Mouse (Mus musculus) kidney, postnatal 14 days (tissue): ENCODE data around the gene Nxpe4.

Experiments
- DNase-seq: peaks from one replicate; pipeline ENCODE4 v3.0.0; 2022; ENCODE audit warnings: mixed read lengths

Nxpe4 gene

GRCm38 (mm10) chr9:48241791-48242190, 80.0 kb downstream of the Nxpe4 start:
- DNase-seq, result no peak

DNA sequence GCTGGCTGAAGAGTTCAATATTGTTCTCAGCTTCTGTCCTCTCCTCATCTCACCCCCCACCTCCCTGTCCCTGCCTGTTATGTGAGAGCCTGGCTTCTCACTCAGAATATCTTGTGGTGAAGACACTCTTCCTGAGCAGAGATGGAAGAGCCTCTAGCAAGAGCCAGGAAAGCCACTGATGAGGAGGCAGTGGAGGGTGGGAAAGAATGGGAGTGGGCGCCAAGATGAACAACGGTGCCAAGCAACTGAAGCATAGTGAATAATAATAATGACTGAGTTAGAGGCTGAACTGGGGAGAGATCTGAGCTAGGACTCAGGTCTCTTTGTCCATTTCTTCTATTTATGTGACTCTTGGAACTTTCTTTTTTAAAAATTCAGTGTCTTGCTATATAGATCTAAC, 80.9 kb downstream of the Nxpe4 start:
- DNase-seq, result no peak

DNA sequence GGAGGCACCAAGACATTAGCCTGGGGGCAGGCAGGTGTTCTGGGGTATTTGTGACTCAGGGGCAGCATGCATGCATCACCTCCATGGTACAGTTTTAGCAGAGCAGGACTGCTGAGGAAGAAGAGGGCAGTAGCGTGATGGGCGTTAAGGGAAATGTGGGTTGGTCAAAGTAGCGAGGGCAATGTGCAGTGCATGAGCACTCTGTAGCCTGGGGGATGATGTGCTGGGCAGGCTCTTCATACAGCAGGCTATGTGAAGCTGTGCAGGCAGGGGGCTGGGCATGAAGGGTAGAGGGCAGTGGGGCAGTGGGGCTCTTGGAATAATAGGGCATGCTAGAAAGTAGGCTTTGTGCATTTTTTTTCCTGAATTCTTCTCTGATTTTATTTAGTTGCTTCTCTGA, 82.4 kb downstream of the Nxpe4 start:
- no peak for DNase-seq

GRCm38 (mm10) chr9:48245525-48245924, 83.7 kb downstream of the Nxpe4 start:
- DNase-seq, result no peak

GRCm38 (mm10) chr9:48247276-48247675, 85.5 kb downstream of the Nxpe4 start:
- DNase-seq, result no peak

DNA sequence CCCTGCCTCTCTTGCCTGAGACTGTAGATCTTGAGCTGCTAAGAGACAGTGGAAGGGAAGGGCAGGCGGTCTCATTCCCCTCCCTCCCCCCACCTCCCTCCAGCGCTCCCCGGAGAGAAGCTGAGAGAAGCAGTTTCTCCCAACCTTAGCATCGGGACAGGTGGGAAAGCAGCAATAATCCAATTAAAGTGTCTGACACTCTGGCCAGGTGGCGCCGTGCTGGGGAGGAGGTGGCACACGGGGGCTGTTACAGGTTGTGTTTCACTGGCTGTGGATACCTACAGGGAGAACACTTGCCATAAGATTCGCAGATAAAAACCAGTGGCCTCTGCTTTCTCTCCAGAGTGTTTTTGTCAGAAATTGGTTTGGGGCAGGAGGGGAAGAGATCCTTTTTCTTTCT, 90.4 kb downstream of the Nxpe4 start:
- DNase-seq, result no peak

DNA sequence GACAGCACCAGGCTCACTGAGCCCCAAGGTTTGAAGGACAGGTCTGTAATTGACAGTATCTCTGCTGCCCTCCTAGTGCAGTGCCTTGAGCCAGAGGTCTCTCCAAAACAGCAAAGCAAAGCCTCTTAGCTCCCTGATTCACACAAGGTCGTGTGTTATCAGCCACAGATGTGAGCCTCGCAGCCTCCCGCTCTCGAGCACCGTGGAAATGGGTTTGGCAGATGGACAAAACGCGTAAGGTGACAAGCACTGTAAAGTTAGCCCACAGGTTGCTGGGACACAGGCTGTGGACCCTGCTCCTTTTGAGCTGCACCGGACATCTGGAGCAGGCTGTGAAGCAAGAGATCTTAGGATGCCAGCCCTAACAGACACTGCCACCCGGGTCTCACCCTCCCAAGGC, 95.2 kb downstream of the Nxpe4 start:
- no peak for DNase-seq

- DNase-seq, result peak; percentile 29
These were observed 96.1 kb downstream of the Nxpe4 start for GRCm38 (mm10) chr9:48257741-48258423.

- no peak for DNase-seq
These were observed 102.8 kb downstream of the Nxpe4 start for GRCm38 (mm10) chr9:48264616-48265015.

DNA sequence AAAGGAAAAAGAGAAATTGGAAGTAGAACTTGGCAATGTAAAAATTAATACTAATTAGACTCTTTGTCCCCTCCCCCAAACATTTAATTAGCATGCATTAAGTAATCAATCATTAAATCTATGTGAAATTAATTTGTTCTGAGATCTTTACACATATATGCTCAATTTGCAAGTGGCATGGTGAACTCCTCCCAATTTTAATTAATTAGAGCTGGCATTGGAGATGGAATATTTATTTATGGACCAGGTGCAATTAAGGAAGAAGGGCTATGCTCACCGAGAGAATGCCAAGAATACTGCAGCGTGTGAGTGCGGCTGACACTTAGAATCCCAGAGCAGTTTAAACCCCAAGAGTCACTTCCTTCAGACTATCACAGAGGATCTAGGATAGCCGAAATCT, 103.7 kb downstream of the Nxpe4 start:
- DNase-seq, result no peak

GRCm38 (mm10) chr9:48266286-48267027, 104.6 kb downstream of the Nxpe4 start:
- DNase-seq, result peak; percentile 80

DNA sequence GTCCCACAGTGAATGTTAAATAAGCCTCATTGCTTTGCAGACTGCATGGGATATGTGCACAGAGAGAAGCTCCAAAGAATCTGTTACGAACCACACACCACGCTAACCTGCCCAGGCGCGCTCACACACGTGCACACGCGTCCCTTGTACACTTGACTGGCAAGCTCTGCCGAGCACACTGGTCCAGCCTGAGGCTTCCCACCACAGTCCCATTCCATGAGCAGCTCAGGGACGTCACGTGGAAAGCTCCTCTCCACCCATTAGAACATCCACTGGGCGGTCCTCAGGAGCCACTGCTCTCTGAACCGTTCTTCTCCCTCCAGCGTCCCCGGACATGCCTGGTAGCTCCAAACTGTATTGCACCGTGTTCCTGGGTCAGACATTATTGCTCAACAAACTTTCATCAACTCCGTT, 105.2 kb downstream of the Nxpe4 start:
- DNase-seq, result peak; percentile 62

DNA sequence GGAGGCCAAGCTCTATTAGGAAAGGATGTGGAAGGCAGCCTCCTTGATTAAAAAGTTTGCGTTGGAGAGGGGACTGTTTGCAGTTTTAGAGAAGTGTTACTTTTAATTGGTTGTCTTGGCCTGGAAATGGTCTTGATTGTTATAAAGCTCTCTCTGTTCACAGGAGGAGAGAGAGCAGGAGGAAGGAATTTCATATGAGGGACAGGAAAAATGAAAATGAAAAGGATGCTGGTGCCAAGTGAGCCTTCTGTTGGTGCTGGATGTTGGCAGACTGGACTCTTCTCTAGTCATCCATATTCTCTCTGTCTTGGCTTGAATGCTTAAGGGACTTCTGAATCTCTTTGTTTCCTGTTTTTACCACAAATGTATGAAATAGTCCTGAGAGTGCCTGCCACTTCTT, 106.1 kb downstream of the Nxpe4 start:
- DNase-seq, result no peak

GRCm38 (mm10) chr9:48276831-48277230, 115.0 kb downstream of the Nxpe4 start:
- DNase-seq, result no peak

DNA sequence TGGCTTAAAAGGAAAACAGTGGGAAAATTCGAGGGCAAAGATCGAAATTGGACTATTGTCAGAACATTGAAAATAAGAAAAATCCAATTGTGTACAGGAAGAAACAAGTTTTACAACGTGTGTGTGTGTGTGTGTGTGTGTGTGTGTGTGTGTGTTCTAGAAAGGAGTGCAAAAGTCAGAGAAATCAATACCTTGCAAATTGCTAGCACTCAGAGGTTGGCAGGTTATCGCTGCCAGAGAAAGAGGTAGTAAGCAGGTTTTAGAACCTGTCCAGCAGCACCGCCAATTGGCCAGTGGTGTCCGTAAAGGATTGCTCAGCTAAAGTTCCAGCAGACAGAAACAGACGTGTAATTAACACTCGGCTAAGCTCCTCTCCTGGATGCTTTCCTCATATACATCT, 122.4 kb downstream of the Nxpe4 start:
- DNase-seq, result no peak

GRCm38 (mm10) chr9:48290281-48290680, 128.5 kb downstream of the Nxpe4 start:
- DNase-seq, result no peak

DNA sequence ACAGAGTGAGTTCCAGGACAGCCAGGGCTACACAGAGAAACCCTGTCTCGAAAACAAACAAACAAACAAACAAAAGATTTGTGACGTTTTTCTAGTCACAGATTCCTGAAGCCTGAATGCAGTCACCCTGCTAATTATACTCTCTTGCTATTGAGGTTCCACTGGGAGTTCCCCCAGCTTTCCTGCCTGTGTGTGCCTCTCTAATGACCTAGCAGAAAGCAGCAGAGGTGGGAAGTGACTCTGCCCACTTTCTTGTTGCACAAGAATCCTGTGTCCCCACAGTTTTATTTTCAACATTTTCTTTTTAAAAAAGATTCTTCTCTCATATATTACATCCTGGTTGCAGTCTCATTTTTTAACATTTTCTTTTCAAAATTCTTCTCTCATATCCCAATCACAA, 132.9 kb downstream of the Nxpe4 start:
- no peak for DNase-seq

GRCm38 (mm10) chr9:48298983-48299382, 137.2 kb downstream of the Nxpe4 start:
- DNase-seq, result no peak

GRCm38 (mm10) chr9:48303564-48303963, 141.7 kb downstream of the Nxpe4 start:
- peak; percentile 35 for DNase-seq

DNA sequence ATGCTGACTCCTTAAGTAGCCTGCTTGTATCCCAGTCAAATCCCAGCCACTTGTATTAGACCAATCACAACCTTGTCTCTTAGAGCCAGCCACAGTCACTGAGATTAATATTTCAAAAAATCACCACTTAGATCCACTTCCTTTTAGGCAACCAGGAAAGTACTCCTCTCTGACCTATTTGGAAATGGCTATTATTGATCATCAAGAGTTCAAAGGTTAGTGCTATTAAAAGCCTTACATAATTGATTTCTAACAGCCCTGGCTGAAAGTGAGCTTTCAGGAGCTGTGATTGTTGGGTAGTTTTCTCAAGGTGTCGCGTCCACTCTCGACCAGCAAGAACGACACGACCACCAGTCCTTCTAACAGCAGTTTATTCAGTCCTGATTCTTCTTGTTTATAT, 149.4 kb downstream of the Nxpe4 start:
- DNase-seq, result no peak

GRCm38 (mm10) chr9:48314194-48314593, 152.4 kb downstream of the Nxpe4 start:
- DNase-seq, result peak; percentile 56

GRCm38 (mm10) chr9:48315825-48316224, 154.0 kb downstream of the Nxpe4 start:
- DNase-seq, result peak; percentile 3

DNA sequence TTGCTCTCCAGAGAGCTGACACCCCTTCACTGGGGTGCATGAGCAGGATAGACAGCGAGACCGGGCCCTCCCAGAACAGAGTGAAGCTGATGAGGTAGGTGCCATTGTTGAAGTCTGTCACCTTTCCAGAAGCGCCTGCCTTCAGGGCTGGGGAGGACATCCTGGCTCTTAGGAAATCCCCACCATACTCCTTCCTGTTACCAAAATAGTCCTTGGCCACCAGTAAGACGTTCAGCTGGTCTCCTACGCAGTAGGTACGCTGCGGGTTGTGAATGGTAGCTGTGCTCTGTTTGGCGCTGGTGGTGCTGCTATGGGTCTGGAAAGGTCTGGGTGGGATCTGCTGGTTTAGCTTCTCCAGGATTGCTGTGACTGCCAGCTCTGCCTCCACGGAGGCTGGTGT, 164.5 kb downstream of the Nxpe4 start:
- DNase-seq, result peak; percentile 17

DNA sequence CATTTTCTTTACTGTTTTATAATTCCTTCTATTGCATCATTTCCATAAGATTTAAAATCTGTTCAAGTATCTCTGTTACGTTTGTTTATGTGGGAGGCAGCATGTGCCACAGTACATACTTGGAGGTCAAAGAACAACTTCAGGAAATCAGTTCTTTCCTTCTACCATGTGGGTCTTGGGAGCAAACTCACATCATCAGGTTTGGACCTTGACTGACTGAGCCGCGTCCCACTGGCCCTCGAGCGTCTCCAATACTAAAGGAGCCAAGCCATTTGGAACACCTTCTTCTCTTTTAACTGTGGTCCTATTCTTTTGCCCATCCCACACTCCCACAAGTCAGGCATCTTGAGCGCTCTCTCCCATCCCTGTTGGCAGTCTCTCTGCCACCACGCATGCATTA, 167.8 kb downstream of the Nxpe4 start:
- DNase-seq, result no peak
